Mouse (Mus musculus): ENCODE data around the gene Tex44.

- TF ChIP-seq POLR2A (IDR thresholded peaks at IDR 0.05; ENCODE audit: borderline replicate concordance, low read depth, low read length), result no peak
- no peak for TF ChIP-seq CTCF (IDR thresholded peaks at IDR 0.05; ENCODE audit: low read depth, low read length)
Observed at GRCm38 (mm10) chr1:86447596-86448171, 21.6 kb downstream of the Tex44 start.
